In the genomic region with DNA sequence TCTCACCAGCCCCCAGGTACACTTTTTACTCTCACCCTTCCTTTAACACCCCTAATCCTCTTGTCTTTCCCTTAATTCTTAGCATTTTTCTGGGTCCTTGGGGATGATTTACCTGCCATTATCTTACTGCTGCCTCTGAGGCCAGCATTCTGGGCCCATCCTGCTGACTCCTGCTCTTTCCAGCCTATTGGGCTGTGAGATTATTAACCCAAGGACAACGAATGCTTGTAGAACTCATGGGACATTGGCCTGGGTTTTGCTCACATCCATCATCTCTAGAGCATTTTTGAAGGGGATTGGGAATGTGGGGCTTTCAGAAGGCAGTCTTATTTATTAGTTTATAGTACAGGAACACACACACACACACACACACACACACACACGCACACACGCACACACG, we compare ENCODE assay signal across 19 mouse cellular contexts.
DNase-seq lines count a peak whose midpoint lies in the region; ATAC-seq and TF ChIP-seq lines count a peak whose summit lies in the region.
"Had no signal": no experiment of that assay in that cellular context is flagged by ENCODE, and none has a peak within 500 bp of the region (broad histone marks: within the 10 kb centered on the region; RNA-seq: fewer than 3 reads in every experiment).

No protein-coding gene starts in this region.

- peaks cover 21% of the 10 kb centered on the region for H3K4me1 ChIP-seq in kidney, adult 2 months (ENCODE audit: control insufficient read depth, insufficient read depth, low read length)
- H3K4me1 ChIP-seq in kidney, embryonic 14.5 days (ENCODE audit: control insufficient read depth, insufficient read depth, low read length), result no peaks in the 10 kb centered on the region
- no peaks in the 10 kb centered on the region for H3K4me1 ChIP-seq in kidney, postnatal 0 days (replicated peaks; ENCODE audit: insufficient read depth, low read length)
- no peaks in the 10 kb centered on the region for H3K4me1 ChIP-seq in forebrain, embryonic 10.5 days
- H3K4me1 ChIP-seq: embryonic facial prominence, embryonic 12.5 days; forebrain, embryonic 12.5 days; hindbrain, embryonic 15.5 days had no signal

- no peak overlapping the region for H3K4me2 ChIP-seq in kidney, embryonic 14.5 days (replicated peaks; ENCODE audit: low read depth, low read length)
- H3K4me2 ChIP-seq in kidney, postnatal 0 days (ENCODE audit: low read length), result no peak overlapping the region
- H3K4me2 ChIP-seq: embryonic facial prominence, embryonic 12.5 days; forebrain, embryonic 12.5 days; heart, embryonic 13.5 days; hindbrain, embryonic 15.5 days had no signal

- no peaks in the 10 kb centered on the region for H3K27me3 ChIP-seq in kidney, adult 2 months (replicated peaks; ENCODE audit: control insufficient read depth, insufficient read depth, low read length)
- no peaks in the 10 kb centered on the region for H3K27me3 ChIP-seq in kidney, embryonic 14.5 days (ENCODE audit: control insufficient read depth, insufficient read depth, low read length)
- no peaks in the 10 kb centered on the region for H3K27me3 ChIP-seq in kidney, postnatal 0 days (ENCODE audit: insufficient read depth, low read length)
- no peaks in the 10 kb centered on the region for H3K27me3 ChIP-seq in forebrain, embryonic 10.5 days (ENCODE audit: poor library complexity, severe bottlenecking)
- H3K27me3 ChIP-seq: embryonic facial prominence, embryonic 12.5 days; forebrain, embryonic 12.5 days; heart, embryonic 13.5 days; hindbrain, embryonic 15.5 days had no signal

- DNase-seq in kidney, adult 2 months, result peak; percentile 83
- peak; percentile 17 for DNase-seq in kidney, postnatal 0 days (ENCODE audit: low spot score)
- peak; percentile 53 to 67 for DNase-seq in kidney, postnatal 36 days
- no peak for DNase-seq in layer of hippocampus, adult 8-10 months (ENCODE audit: low spot score in 2 of 2)
- DNase-seq in forebrain, embryonic 10.5 days (ENCODE audit: extremely low spot score, low spot score), result no peak
- DNase-seq in ovary, adult 18-20 months (ENCODE audit: low spot score), result no peak
- DNase-seq: adrenal gland, postnatal 10 days; cerebellum, adult 11-12 months; cerebellum, adult 9-10 months; cerebellum, postnatal 25 days; gastrocnemius, postnatal 10 days; heart, postnatal 36 days had no signal

- no peak overlapping the region for H3K9ac ChIP-seq in kidney, embryonic 14.5 days (ENCODE audit: low read depth, low read length)
- no peak overlapping the region for H3K9ac ChIP-seq in kidney, postnatal 0 days (ENCODE audit: low read depth, low read length)
- H3K9ac ChIP-seq: embryonic facial prominence, embryonic 12.5 days; forebrain, embryonic 12.5 days; heart, embryonic 13.5 days; hindbrain, embryonic 15.5 days had no signal

- no peak for TF ChIP-seq POLR2A in kidney, adult 2 months (IDR thresholded peaks at IDR 0.05; ENCODE audit: low read depth, low read length)

- H3K36me3 ChIP-seq in kidney, adult 2 months (ENCODE audit: control insufficient read depth, insufficient read depth, low read length), result no peaks in the 10 kb centered on the region
- no peaks in the 10 kb centered on the region for H3K36me3 ChIP-seq in kidney, embryonic 14.5 days (ENCODE audit: control insufficient read depth, insufficient read depth, low read length)
- no peaks in the 10 kb centered on the region for H3K36me3 ChIP-seq in kidney, postnatal 0 days (ENCODE audit: insufficient read depth, low read length)
- H3K36me3 ChIP-seq in forebrain, embryonic 10.5 days (replicated peaks), result no peaks in the 10 kb centered on the region
- H3K36me3 ChIP-seq: embryonic facial prominence, embryonic 12.5 days; forebrain, embryonic 12.5 days; G1E; heart, embryonic 13.5 days; hindbrain, embryonic 15.5 days had no signal

- H3K4me3 ChIP-seq in kidney, adult 2 months (ENCODE audit: insufficient read depth, low read depth, low read length), result no peak overlapping the region
- no peak overlapping the region for H3K4me3 ChIP-seq in kidney, embryonic 14.5 days (ENCODE audit: low read length)
- H3K4me3 ChIP-seq in kidney, postnatal 0 days (replicated peaks; ENCODE audit: low read depth, low read length), result no peak overlapping the region
- H3K4me3 ChIP-seq in forebrain, embryonic 10.5 days, result no peak overlapping the region
- H3K4me3 ChIP-seq: embryonic facial prominence, embryonic 12.5 days; forebrain, embryonic 12.5 days; heart, embryonic 13.5 days; hindbrain, embryonic 15.5 days had no signal

- 74% methylated on average over 4 of the region's 4 CpGs for WGBS in kidney, adult 2 months
- WGBS in kidney, embryonic 14.5 days, result 86% methylated on average over 4 of the region's 4 CpGs
- 82% methylated on average over 4 of the region's 4 CpGs for WGBS in kidney, postnatal 0 days
- 86% methylated on average over 4 of the region's 4 CpGs for WGBS in forebrain, embryonic 10.5 days

- H3K27ac ChIP-seq in kidney, adult 2 months (ENCODE audit: insufficient read depth, low read depth, low read length), result 0 out of 2 replicates have a peak overlapping the region, but pooled peaks have one; percentile 49
- no peak overlapping the region for H3K27ac ChIP-seq in kidney, embryonic 14.5 days (ENCODE audit: low read depth, low read length)
- no peak overlapping the region for H3K27ac ChIP-seq in kidney, postnatal 0 days
- H3K27ac ChIP-seq in forebrain, embryonic 10.5 days, result no peak overlapping the region
- H3K27ac ChIP-seq: embryonic facial prominence, embryonic 12.5 days; forebrain, embryonic 12.5 days; heart, embryonic 13.5 days; hindbrain, embryonic 15.5 days had no signal

- no peak for ATAC-seq in kidney, embryonic 14.5 days (ENCODE audit: low FRiP score, low TSS enrichment)
- ATAC-seq in kidney, postnatal 0 days (replicated peaks; ENCODE audit: low FRiP score, low read depth), result no peak
- ATAC-seq: forebrain, embryonic 16.5 days had no signal

- no peaks in the 10 kb centered on the region for H3K9me3 ChIP-seq in kidney, embryonic 14.5 days (ENCODE audit: control insufficient read depth, low read length)
- no peaks in the 10 kb centered on the region for H3K9me3 ChIP-seq in kidney, postnatal 0 days (replicated peaks; ENCODE audit: low read length)
- no peaks in the 10 kb centered on the region for H3K9me3 ChIP-seq in forebrain, embryonic 10.5 days
- H3K9me3 ChIP-seq: embryonic facial prominence, embryonic 12.5 days; forebrain, embryonic 12.5 days; G1E; heart, embryonic 13.5 days; hindbrain, embryonic 15.5 days had no signal

- TF ChIP-seq CTCF in kidney, adult 2 months (conservative IDR thresholded peaks at IDR 0.05; ENCODE audit: insufficient read depth, insufficient read length, low read depth, low read length), result no peak
- no peak for TF ChIP-seq CTCF in kidney, postnatal 0 days (IDR thresholded peaks at IDR 0.05; ENCODE audit: low read depth)

Comparison
In these comparisons a context has a peak if more than half of its experiments do, and no peak if none do; other contexts are left out.
1. DNase-seq: peak in kidney, adult 2 months (single experiment), kidney, postnatal 0 days (single experiment) and kidney, postnatal 36 days (2 of 2); none in layer of hippocampus, adult 8-10 months (0 of 2), forebrain, embryonic 10.5 days (single experiment) and ovary, adult 18-20 months (single experiment).